In genomic region chr12:35055114-35056095, GRCm38 (mm10) we compare ENCODE assay signal across 17 mouse cellular contexts. TPM values are rescaled to one million over a fixed set of nuclear protein-coding genes. Genes with fewer than 3 reads are reported as not detected.
DNase-seq lines count a peak whose midpoint lies in the region; ATAC-seq and TF ChIP-seq lines count a peak whose summit lies in the region.
"Had no signal": no experiment of that assay in that cellular context is flagged by ENCODE, and none has a peak within 500 bp of the region (broad histone marks: within the 10 kb centered on the region; RNA-seq: fewer than 3 reads in every experiment).

No protein-coding gene starts in this region.

- H3K36me3 ChIP-seq in heart, embryonic 15.5 days, result no peaks in the 10 kb centered on the region
- H3K36me3 ChIP-seq in liver, embryonic 12.5 days, result 0 out of 2 replicates have a peak, but pooled peaks cover 8% of the 10 kb centered on the region
- H3K36me3 ChIP-seq: embryonic facial prominence, embryonic 15.5 days; forebrain, embryonic 12.5 days; neural tube, embryonic 15.5 days had no signal

- no peak for TF ChIP-seq CTCF in bone marrow macrophage, adult 2 months (IDR thresholded peaks at IDR 0.05; ENCODE audit: low read depth, low read length)

- 36% methylated on average over 7 of the region's 7 CpGs for WGBS in heart, embryonic 15.5 days
- 81% methylated on average over 7 of the region's 7 CpGs for WGBS in liver, embryonic 12.5 days (ENCODE audit: insufficient replicate concordance)

- H3K9ac ChIP-seq in heart, embryonic 15.5 days, result no peak overlapping the region
- no peak overlapping the region for H3K9ac ChIP-seq in liver, embryonic 12.5 days
- H3K9ac ChIP-seq: embryonic facial prominence, embryonic 15.5 days; forebrain, embryonic 12.5 days; limb, embryonic 12.5 days; neural tube, embryonic 15.5 days had no signal

- ATAC-seq in heart, embryonic 15.5 days (replicated peaks; ENCODE audit: insufficient number of reproducible peaks, insufficient read depth, low FRiP score, low read depth), result no peak
- ATAC-seq in liver, embryonic 12.5 days, result no peak
- ATAC-seq: hindbrain, postnatal 0 days had no signal

- H3K27ac ChIP-seq in heart, embryonic 15.5 days, result peak overlapping the region; percentile 13; the same call in 1 of the 2 replicates
- peak overlapping the region; percentile 50 for H3K27ac ChIP-seq in bone marrow macrophage, adult 2 months (ENCODE audit: insufficient read depth, low read depth, low read length)
- H3K27ac ChIP-seq in liver, embryonic 12.5 days, result no peak overlapping the region
- H3K27ac ChIP-seq: embryonic facial prominence, embryonic 15.5 days; forebrain, embryonic 12.5 days; hindbrain, postnatal 0 days; limb, embryonic 12.5 days; neural tube, embryonic 15.5 days had no signal

- H3K27me3 ChIP-seq in heart, embryonic 15.5 days, result no peaks in the 10 kb centered on the region
- H3K27me3 ChIP-seq in liver, embryonic 12.5 days (replicated peaks), result no peaks in the 10 kb centered on the region
- H3K27me3 ChIP-seq: embryonic facial prominence, embryonic 15.5 days; forebrain, embryonic 12.5 days; limb, embryonic 12.5 days; neural tube, embryonic 15.5 days had no signal

- intact Hi-C loops in heart, postnatal 25 days (cut with DNase I), result no loop called here

- no peak overlapping the region; the same call in 1 of the 2 replicates for H3K4me2 ChIP-seq in heart, embryonic 15.5 days
- no peak overlapping the region for H3K4me2 ChIP-seq in liver, embryonic 12.5 days
- H3K4me2 ChIP-seq: embryonic facial prominence, embryonic 15.5 days; forebrain, embryonic 12.5 days; limb, embryonic 12.5 days; neural tube, embryonic 15.5 days had no signal

- H3K9me3 ChIP-seq in heart, embryonic 15.5 days (replicated peaks), result no peaks in the 10 kb centered on the region
- H3K9me3 ChIP-seq in liver, embryonic 12.5 days (replicated peaks), result no peaks in the 10 kb centered on the region
- H3K9me3 ChIP-seq: embryonic facial prominence, embryonic 15.5 days; neural tube, embryonic 15.5 days had no signal

- TF ChIP-seq POLR2A in bone marrow macrophage, adult 2 months (IDR thresholded peaks at IDR 0.05; ENCODE audit: borderline replicate concordance, low read depth, low read length), result no peak

- no peak overlapping the region for H3K4me3 ChIP-seq in heart, embryonic 15.5 days
- no peak overlapping the region for H3K4me3 ChIP-seq in bone marrow macrophage, adult 2 months (ENCODE audit: insufficient read depth, low read length)
- H3K4me3 ChIP-seq in liver, embryonic 12.5 days, result no peak overlapping the region
- H3K4me3 ChIP-seq: embryonic facial prominence, embryonic 15.5 days; forebrain, embryonic 12.5 days; limb, embryonic 12.5 days; neural tube, embryonic 15.5 days had no signal

- peaks cover 27% of the 10 kb centered on the region for H3K4me1 ChIP-seq in heart, embryonic 15.5 days (replicated peaks)
- H3K4me1 ChIP-seq in bone marrow macrophage, adult 2 months (ENCODE audit: control insufficient read depth, insufficient read depth, low read length), result peaks cover 22% of the 10 kb centered on the region
- 0 out of 2 replicates have a peak, but pooled peaks cover 3% of the 10 kb centered on the region for H3K4me1 ChIP-seq in liver, embryonic 12.5 days

- no peak for DNase-seq in heart, postnatal 25 days (ENCODE audit: low spot score)
- DNase-seq in thymus, postnatal 0 days (ENCODE audit: low spot score), result peak; percentile 9
- DNase-seq in thymus, postnatal 10 days (ENCODE audit: low spot score in 2 of 2), result no peak
- no peak for DNase-seq in kidney, postnatal 4 days
- DNase-seq: adrenal gland, adult 8-10 months; cerebellum, adult 9-10 months; heart, adult 18-20 months; kidney, adult 8-10 months; thymus, adult 18-20 months had no signal

RNA-seq across cellular contexts. Expression of gene Snx13, which starts 8.4 kb away (rescaled TPM):
- 29.2 and 33.6 TPM in 2 replicates for polyA plus RNA-seq in heart, embryonic 15.5 days (2015; fragmentation: Nextera tagmentation; extraction: Ambion mirVana)
- 10 to 100 TPM; 57.3 to 61.4 TPM for total RNA-seq in heart, postnatal 25 days (2021)
- polyA plus RNA-seq in thymus, postnatal 0 days (2015; fragmentation: Nextera tagmentation; extraction: Ambion mirVana), result 20.8 and 22.7 TPM in 2 replicates
- 39.0 and 42.0 TPM in 2 replicates for polyA plus RNA-seq in bone marrow macrophage, adult 2 months (2012; ENCODE audit: insufficient read depth, insufficient read length, missing spikeins)
- 8.4 and 10.3 TPM in 2 replicates for polyA plus RNA-seq in liver, embryonic 12.5 days (2016; fragmentation: Nextera tagmentation; extraction: Ambion mirVana)
